ENCODE assay signal across 7 mouse cellular contexts in genomic region chr19:46961652-46962051, GRCm38 (mm10). TPM values are rescaled to one million over a fixed set of nuclear protein-coding genes. Genes with fewer than 3 reads are reported as not detected.
A peak's percentile ranks its signal among the peaks of the same experiment; 100 is the strongest.
DNase-seq lines count a peak whose midpoint lies in the region; ATAC-seq and TF ChIP-seq lines count a peak whose summit lies in the region.

No protein-coding gene starts in this region.

- ATAC-seq in embryonic facial prominence, embryonic 11.5 days (replicated peaks; ENCODE audit: insufficient number of reproducible peaks, low FRiP score, low TSS enrichment, low read depth): peak; percentile 87
- ATAC-seq in limb, embryonic 12.5 days (ENCODE audit: insufficient number of reproducible peaks, insufficient read depth, low FRiP score, low TSS enrichment, low read depth): peak; percentile 82
- peak; percentile 91 for ATAC-seq in midbrain, embryonic 14.5 days (ENCODE audit: low FRiP score, low TSS enrichment)

- H3K27me3 ChIP-seq in embryonic facial prominence, embryonic 11.5 days (ENCODE audit: control insufficient read depth, insufficient read depth, low read length): no peaks in the 10 kb centered on the region
- H3K27me3 ChIP-seq in kidney, adult 2 months (replicated peaks; ENCODE audit: control insufficient read depth, insufficient read depth, low read length): no peaks in the 10 kb centered on the region
- H3K27me3 ChIP-seq in limb, embryonic 12.5 days: no peaks in the 10 kb centered on the region
- no peaks in the 10 kb centered on the region for H3K27me3 ChIP-seq in midbrain, embryonic 14.5 days (ENCODE audit: control insufficient read depth, insufficient read depth, low read length)

- DNase-seq in adrenal gland, postnatal 10 days: peak; percentile 91
- peak; percentile 88 for DNase-seq in embryonic facial prominence, embryonic 11.5 days (ENCODE audit: low spot score)
- DNase-seq in heart, adult 18-20 months: peak; percentile 89 to 92
- DNase-seq in kidney, adult 2 months: peak; percentile 83
- DNase-seq in midbrain, embryonic 14.5 days: peak; percentile 94
- peak; percentile 74 for DNase-seq in spleen, adult 12 weeks (ENCODE audit: low spot score)

- H3K4me3 ChIP-seq in embryonic facial prominence, embryonic 11.5 days (ENCODE audit: low read depth, low read length): peak overlapping the region; percentile 76
- H3K4me3 ChIP-seq in kidney, adult 2 months (ENCODE audit: insufficient read depth, low read depth, low read length): peak overlapping the region; percentile 96
- H3K4me3 ChIP-seq in limb, embryonic 12.5 days (replicated peaks): peak overlapping the region; percentile 75
- peak overlapping the region; percentile 67 for H3K4me3 ChIP-seq in midbrain, embryonic 14.5 days (replicated peaks; ENCODE audit: low read depth, low read length)

- WGBS in embryonic facial prominence, embryonic 11.5 days: under 1% methylated on average over 35 of the region's 36 CpGs
- 2% methylated on average over 35 of the region's 36 CpGs for WGBS in kidney, adult 2 months
- under 1% methylated on average over 36 of the region's 36 CpGs for WGBS in limb, embryonic 12.5 days
- under 1% methylated on average over 32 of the region's 36 CpGs for WGBS in midbrain, embryonic 14.5 days

- no peaks in the 10 kb centered on the region for H3K36me3 ChIP-seq in embryonic facial prominence, embryonic 11.5 days (replicated peaks; ENCODE audit: control insufficient read depth, insufficient read depth, low read depth, low read length)
- no peaks in the 10 kb centered on the region for H3K36me3 ChIP-seq in kidney, adult 2 months (ENCODE audit: control insufficient read depth, insufficient read depth, low read length)
- no peaks in the 10 kb centered on the region; the same call in 1 of the 2 replicates for H3K36me3 ChIP-seq in limb, embryonic 12.5 days
- H3K36me3 ChIP-seq in midbrain, embryonic 14.5 days (ENCODE audit: control insufficient read depth, insufficient read depth, low read length): no peaks in the 10 kb centered on the region

- no peak for TF ChIP-seq CTCF in kidney, adult 2 months (conservative IDR thresholded peaks at IDR 0.05; ENCODE audit: insufficient read depth, insufficient read length, low read depth, low read length)

- TF ChIP-seq POLR2A in kidney, adult 2 months (IDR thresholded peaks at IDR 0.05; ENCODE audit: low read depth, low read length): no peak

- H3K9ac ChIP-seq in embryonic facial prominence, embryonic 11.5 days (replicated peaks; ENCODE audit: low read length): peak overlapping the region; percentile 92
- H3K9ac ChIP-seq in limb, embryonic 12.5 days (replicated peaks): peak overlapping the region; percentile 86
- peak overlapping the region; percentile 92 for H3K9ac ChIP-seq in midbrain, embryonic 14.5 days (replicated peaks; ENCODE audit: low read length)

- no peaks in the 10 kb centered on the region for H3K9me3 ChIP-seq in embryonic facial prominence, embryonic 11.5 days (replicated peaks; ENCODE audit: control insufficient read depth, low read length)
- no peaks in the 10 kb centered on the region for H3K9me3 ChIP-seq in limb, embryonic 12.5 days
- no peaks in the 10 kb centered on the region for H3K9me3 ChIP-seq in midbrain, embryonic 14.5 days (ENCODE audit: control insufficient read depth, low read length)

- H3K4me1 ChIP-seq in embryonic facial prominence, embryonic 11.5 days (ENCODE audit: control insufficient read depth, insufficient read depth, low read length): no peaks in the 10 kb centered on the region
- H3K4me1 ChIP-seq in kidney, adult 2 months (ENCODE audit: control insufficient read depth, insufficient read depth, low read length): peaks cover 26% of the 10 kb centered on the region
- H3K4me1 ChIP-seq in limb, embryonic 12.5 days (replicated peaks): peaks cover 38% of the 10 kb centered on the region
- H3K4me1 ChIP-seq in midbrain, embryonic 14.5 days (ENCODE audit: control insufficient read depth, insufficient read depth, low read length): peaks cover 14% of the 10 kb centered on the region

- peak overlapping the region; percentile 96 for H3K27ac ChIP-seq in embryonic facial prominence, embryonic 11.5 days (replicated peaks; ENCODE audit: low read depth, low read length)
- peak overlapping the region; percentile 90 for H3K27ac ChIP-seq in kidney, adult 2 months (ENCODE audit: insufficient read depth, low read depth, low read length)
- H3K27ac ChIP-seq in limb, embryonic 12.5 days: peak overlapping the region; percentile 96
- H3K27ac ChIP-seq in midbrain, embryonic 14.5 days (replicated peaks; ENCODE audit: low read depth, low read length): peak overlapping the region; percentile 99

- H3K4me2 ChIP-seq in embryonic facial prominence, embryonic 11.5 days (ENCODE audit: low read depth, low read length): peak overlapping the region; percentile 62
- peak overlapping the region; percentile 73 for H3K4me2 ChIP-seq in limb, embryonic 12.5 days
- peak overlapping the region; percentile 61 for H3K4me2 ChIP-seq in midbrain, embryonic 14.5 days (ENCODE audit: low read length)

RNA-seq across cellular contexts. Expression of gene Ina, which starts 52.8 kb away (rescaled TPM):
- total RNA-seq in adrenal gland, postnatal 10 days (2021): 10 to 100 TPM in 1 of 2 experiments, 1 to 10 TPM in 1; 7.6 to 12.2 TPM
- 37.0 and 49.6 TPM in 2 replicates for polyA plus RNA-seq in embryonic facial prominence, embryonic 11.5 days (2014; fragmentation: Nextera tagmentation; extraction: Ambion mirVana)
- total RNA-seq in heart, adult 18-20 months (2021): not detected
- 0.11 and 0.31 TPM in 2 replicates for polyA plus RNA-seq in kidney, adult 2 months (2012; rRNA removed)
- 0.40 and 2.2 TPM in 2 replicates for polyA plus RNA-seq in limb, embryonic 12.5 days (2016; fragmentation: Nextera tagmentation; extraction: Ambion mirVana)
- 605 and 611 TPM in 2 replicates for polyA plus RNA-seq in midbrain, embryonic 14.5 days (2014; fragmentation: Nextera tagmentation; extraction: Ambion mirVana)

RNA-seq across cellular contexts. Expression of gene Nt5c2, which starts 53.3 kb away (rescaled TPM):
- total RNA-seq in adrenal gland, postnatal 10 days (2021): 10 to 100 TPM; 73.1 to 77.3 TPM
- polyA plus RNA-seq in embryonic facial prominence, embryonic 11.5 days (2014; fragmentation: Nextera tagmentation; extraction: Ambion mirVana): 72.5 and 90.4 TPM in 2 replicates
- total RNA-seq in heart, adult 18-20 months (2021): 10 to 100 TPM; 63.6 to 64.0 TPM
- polyA plus RNA-seq in kidney, adult 2 months (2012; rRNA removed): 32.2 and 36.3 TPM in 2 replicates
- 85.4 and 85.7 TPM in 2 replicates for polyA plus RNA-seq in limb, embryonic 12.5 days (2016; fragmentation: Nextera tagmentation; extraction: Ambion mirVana)
- 89.9 and 91.1 TPM in 2 replicates for polyA plus RNA-seq in midbrain, embryonic 14.5 days (2014; fragmentation: Nextera tagmentation; extraction: Ambion mirVana)

Comparison
In these comparisons a context has a peak if more than half of its experiments do, and no peak if none do; other contexts are left out.
1. Peak in every context shown above with its lines: DNase-seq, ATAC-seq, H3K4me3 ChIP-seq and H3K27ac ChIP-seq.
2. RNA of gene Ina, which starts 52.8 kb away (polyA plus RNA-seq): 605 to 611 TPM in midbrain, embryonic 14.5 days; 37.0 to 49.6 TPM in embryonic facial prominence, embryonic 11.5 days, 0.40 to 2.2 TPM in limb, embryonic 12.5 days and 0.11 to 0.31 TPM in kidney, adult 2 months; every median in the first group is over 10 times any median in the second.